Mouse (Mus musculus) small intestine, adult 2 months (tissue): ENCODE results near the gene Atp1a3.

Experiments used
- CTCF ChIP-seq: fragments of 200-500 bp; IDR thresholded peaks from 2 replicates; pipeline ENCODE4 v1.5.1; 2012; ENCODE audit warnings: low read depth, mild to moderate bottlenecking, control low read depth, inconsistent platforms, low read length, moderate library complexity, mixed read lengths; ENCODE audit not compliant: insufficient replicate concordance, insufficient read length; ENCODE audit errors: extremely low read depth
- POLR2A ChIP-seq: fragments of 200-500 bp; IDR thresholded peaks from 2 replicates; pipeline ENCODE4 v1.6.1; 2012; ENCODE audit warnings: low read depth, mild to moderate bottlenecking, control low read depth, inconsistent platforms, low read length, moderate library complexity

- TF ChIP-seq CTCF (peak; percentile 35; the same call in 1 of the 2 replicates), POLR2A (peak; percentile 89)
Measured at GRCm38 (mm10) chr7:24971972-24972893, 33.5 kb downstream of the Atp1a3 start, which contains the start of gene Rabac1.
